Mouse (Mus musculus) layer of hippocampus, adult 6 months (tissue): ENCODE measurements around the gene Cenpv. TPM values are rescaled to one million over a fixed set of nuclear protein-coding genes. Genes with fewer than 3 reads are reported as not detected.

ENCODE experiments used
- long read RNA-seq, 2 experiments: library from polyadenylated mRNA; unstranded; transcript quantifications; one replicate each; pipeline ENCODE4 v2.0.0; 2019 to 2020
- polyA plus RNA-seq: library from polyadenylated mRNA; unstranded; fragments of <200 nt; fragmentation: Nextera tagmentation; gene quantifications from 2 replicates; pipeline ENCODE4 v1.2.3, GENCODE M21; 2021

Gene Cenpv
- 6.9 and 7.4 TPM in 2 replicates for polyA plus RNA-seq
- long read RNA-seq, experiment 1, partial matches to known transcripts, result 1 of 9 reads
- long read RNA-seq, experiment 1, other reads (novel, unspliced or antisense), result 4 of 9 reads
- long read RNA-seq, experiment 2, partial matches to known transcripts, result 0 of 2 reads
- long read RNA-seq, experiment 2, other reads (novel, unspliced or antisense), result 2 of 2 reads

DNA sequence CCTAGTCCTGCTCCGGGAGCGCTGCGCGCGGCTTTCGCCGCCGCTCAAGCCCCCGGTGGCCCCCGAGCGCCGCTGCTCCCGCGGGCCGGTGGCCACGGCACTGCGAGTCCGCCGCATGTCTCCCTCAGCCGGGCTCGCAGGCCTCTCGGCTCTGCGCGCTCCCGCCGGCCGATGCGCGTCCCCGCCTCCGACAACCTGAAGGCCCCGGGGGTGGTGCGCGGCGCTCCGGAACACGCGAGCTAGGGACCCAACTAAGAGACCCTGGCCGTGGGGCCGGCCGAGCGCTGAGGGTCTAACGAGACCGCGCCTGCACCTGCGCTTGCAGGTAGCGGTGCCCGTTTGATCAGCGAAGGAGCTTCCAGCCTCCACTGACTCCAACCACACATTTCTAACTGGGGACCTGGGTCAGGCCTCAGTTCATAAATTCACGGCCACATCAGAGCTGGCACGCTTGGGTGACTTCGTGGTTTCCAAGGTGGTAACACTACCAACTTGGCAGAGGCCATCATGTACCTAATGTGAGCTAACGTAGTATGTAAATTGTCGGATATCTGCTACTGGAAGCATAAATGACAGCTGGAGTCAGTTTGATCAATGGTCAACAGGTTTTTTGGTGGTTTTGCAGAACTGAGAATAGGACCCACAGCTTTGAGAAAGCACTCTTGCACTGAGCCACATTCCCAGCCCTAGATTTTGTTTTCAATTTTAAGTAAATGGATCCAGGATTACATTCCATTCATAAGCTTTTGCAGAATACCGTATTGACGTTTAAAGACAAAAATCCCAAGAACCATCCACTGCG, at the start of gene Cenpv:
Gene Cenpv, minus strand, starts transcription at position 173 of the 802 bp plus-strand sequence.

DNA sequence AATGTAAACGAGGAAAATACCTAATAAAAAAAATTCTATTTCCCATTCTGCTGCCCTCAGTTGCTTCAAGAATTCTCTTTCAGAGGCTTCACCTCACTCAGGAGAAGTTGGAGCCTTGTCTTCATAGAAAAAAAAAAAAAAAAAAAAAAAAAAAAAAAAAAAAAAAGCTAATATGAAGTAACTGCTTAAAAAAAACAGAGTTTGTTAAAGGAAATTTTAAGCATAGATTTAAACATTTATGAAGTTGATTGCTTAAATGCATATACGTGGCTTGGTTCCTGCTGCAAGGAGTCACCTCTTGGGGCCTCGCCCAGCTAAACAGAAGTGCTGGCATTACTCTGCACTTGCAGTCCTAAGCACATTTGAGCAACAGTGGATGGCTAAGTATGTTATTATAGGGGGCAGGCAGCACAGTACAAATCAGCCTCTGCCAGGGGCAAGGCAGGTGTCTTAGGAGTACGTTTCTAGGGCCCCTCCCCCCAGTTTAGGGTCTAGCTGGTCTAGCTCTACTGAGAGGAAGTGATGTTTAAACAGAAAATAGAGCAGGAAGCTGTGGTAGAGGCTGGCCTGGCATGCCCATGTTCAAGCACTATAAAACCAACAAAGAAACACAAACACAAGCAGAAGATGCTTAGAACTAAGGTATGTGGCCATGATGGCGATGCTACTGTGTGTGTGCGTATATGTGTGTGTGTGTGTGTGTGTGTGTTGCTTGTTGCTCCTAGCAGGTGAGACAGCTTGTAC, 35.1 kb upstream of the Cenpv start, which contains the start of gene Trpv2:
Gene Trpv2, plus strand, starts transcription at position 528 of the 744 bp plus-strand sequence.

DNA sequence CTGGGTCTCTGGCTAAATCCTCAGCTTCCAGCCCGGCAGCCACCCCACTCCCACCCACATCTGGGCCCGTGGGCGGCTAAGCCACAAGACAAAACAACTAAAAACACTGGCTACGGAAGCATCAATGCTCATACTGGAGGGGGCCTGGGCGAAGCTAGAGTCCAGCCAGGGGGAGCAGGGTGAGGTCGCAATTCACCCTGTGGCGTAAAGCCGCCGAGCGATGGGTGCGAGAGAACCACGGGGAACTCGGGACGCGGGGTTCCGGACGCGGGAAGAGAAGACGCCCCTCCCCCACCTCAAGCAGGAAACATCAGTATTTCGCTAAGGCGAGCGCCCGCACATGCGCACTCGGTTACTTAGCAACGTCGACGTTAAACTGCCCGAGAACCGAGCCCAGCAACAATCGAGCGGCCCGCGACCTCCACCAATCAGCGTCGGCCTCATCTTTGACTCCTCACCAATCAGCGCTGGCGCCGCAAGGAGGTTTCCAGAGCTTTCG, 11.7 kb upstream of the Cenpv start, which contains the start of gene Ubb:
Gene Ubb, plus strand, starts transcription at position 445 of the 499 bp plus-strand sequence.

Other genes with a start within 250 kb of the Cenpv start
- gene Pigl, start 80.8 kb downstream of the Cenpv start, polyA plus RNA-seq, result 3.9 and 4.5 TPM in 2 replicates
- 46.2 and 51.5 TPM in 2 replicates for gene Ncor1, start 80.7 kb downstream of the Cenpv start, polyA plus RNA-seq
- 4,092 and 4,221 TPM in 2 replicates for gene Ubb, start 11.9 kb upstream of the Cenpv start, polyA plus RNA-seq
- 9.5 and 10.0 TPM in 2 replicates for gene Trpv2, start 35.2 kb upstream of the Cenpv start, polyA plus RNA-seq
- 1.7 and 1.8 TPM in 2 replicates for gene Lrrc75a, start 109.3 kb upstream of the Cenpv start, polyA plus RNA-seq
- gene Mmgt2, start 109.4 kb upstream of the Cenpv start, polyA plus RNA-seq, result 38.2 and 53.6 TPM in 2 replicates
- gene Zfp287, start 192.6 kb upstream of the Cenpv start, polyA plus RNA-seq, result 4.2 and 5.2 TPM in 2 replicates
- gene Gm10428, start 213.8 kb upstream of the Cenpv start, polyA plus RNA-seq, result not detected in 2 replicates